ENCODE assay signal across 17 mouse cellular contexts in genomic region chr13:46010075-46010474, GRCm38 (mm10).
"Had no signal": no experiment of that assay in that cellular context is flagged by ENCODE, and none has a peak within 500 bp of the region (broad histone marks: within the 10 kb centered on the region; RNA-seq: fewer than 3 reads in every experiment).

No protein-coding gene starts in this region.

- H3K27me3 ChIP-seq: neural tube, embryonic 15.5 days had no signal

- DNase-seq: lung, adult 18-20 months; lung, embryonic 14.5 days; lung, postnatal 10 days; lung, postnatal 4 days; retina, postnatal 1 day; right cerebral cortex, adult 18-20 months; thymus, adult 2 months; thymus, postnatal 25 days; thymus, postnatal 4 days had no signal

- H3K4me3 ChIP-seq: midbrain, embryonic 10.5 days; midbrain, embryonic 12.5 days; myocyte; stomach, embryonic 15.5 days had no signal

- H3K27ac ChIP-seq: midbrain, embryonic 10.5 days; midbrain, embryonic 12.5 days; stomach, embryonic 15.5 days; stomach, postnatal 0 days had no signal

- ATAC-seq: midbrain, embryonic 16.5 days had no signal

- H3K9me3 ChIP-seq: midbrain, embryonic 10.5 days; midbrain, embryonic 12.5 days; neural tube, embryonic 13.5 days; neural tube, embryonic 15.5 days; stomach, embryonic 15.5 days had no signal

- H3K4me2 ChIP-seq: lung, embryonic 14.5 days; stomach, embryonic 15.5 days had no signal

- H3K36me3 ChIP-seq: midbrain, embryonic 10.5 days; midbrain, embryonic 12.5 days; neural tube, embryonic 13.5 days; neural tube, embryonic 15.5 days; stomach, embryonic 15.5 days had no signal

- H3K9ac ChIP-seq: lung, embryonic 14.5 days; midbrain, embryonic 12.5 days; stomach, embryonic 15.5 days had no signal
